Mouse (Mus musculus) neural tube, embryonic 13.5 days (tissue): ENCODE measurements around the gene Olfr1457. TPM values are rescaled to one million over a fixed set of nuclear protein-coding genes. Genes with fewer than 3 reads are reported as not detected.

Experiments used
- ATAC-seq: fragments of 200-750 bp; cut with Nextera tagmentation; 2 replicates; pipeline ENCODE4 v1.8.0; 2017; ENCODE audit warnings: low read depth, mild to moderate bottlenecking, moderate TSS enrichment, moderate library complexity
- H3K27ac ChIP-seq: fragments of 300-500 bp; sonication (generic); replicated peaks from 2 replicates; pipeline ENCODE4 v1.5.1; 2015; ENCODE audit warnings: moderate library complexity, mild to moderate bottlenecking, inconsistent platforms
- H3K27me3 ChIP-seq: fragments of 300-500 bp; sonication (generic); 2 replicates; pipeline ENCODE4 v1.6.1; 2015; ENCODE audit warnings: mild to moderate bottlenecking, inconsistent platforms
- H3K36me3 ChIP-seq: fragments of 300-500 bp; sonication (generic); 2 replicates; pipeline ENCODE4 v1.6.1; 2015; ENCODE audit warnings: mild to moderate bottlenecking, inconsistent platforms
- H3K4me1 ChIP-seq: fragments of 300-500 bp; sonication (generic); replicated peaks from 2 replicates; pipeline ENCODE4 v1.6.1; 2015; ENCODE audit warnings: inconsistent platforms
- H3K4me2 ChIP-seq: fragments of 300-500 bp; sonication (generic); 2 replicates; pipeline ENCODE4 v1.6.1; 2015; ENCODE audit warnings: inconsistent platforms, mild to moderate bottlenecking, moderate library complexity
- H3K4me3 ChIP-seq: fragments of 300-500 bp; sonication (generic); 2 replicates; pipeline ENCODE4 v1.5.1; 2015; ENCODE audit warnings: mild to moderate bottlenecking, inconsistent platforms
- H3K9ac ChIP-seq: fragments of 300-500 bp; sonication (generic); 2 replicates; pipeline ENCODE4 v1.6.1; 2015; ENCODE audit warnings: moderate library complexity, mild to moderate bottlenecking, inconsistent platforms
- H3K9me3 ChIP-seq: fragments of 300-500 bp; sonication (generic); 2 replicates; pipeline ENCODE4 v1.6.1; 2016; ENCODE audit warnings: inconsistent platforms
- WGBS: fragments of 180-500 bp; shearing (Covaris S2); methylation state at CpG from one replicate; pipeline ENCODE4 v1.1.7; 2015; 5-methylcytosine and 5-hydroxymethylcytosine counted together
- polyA plus RNA-seq: library from polyadenylated mRNA; unstranded; fragments of >200 nt; fragmentation: Nextera tagmentation; extraction: Ambion mirVana; gene quantifications from 2 replicates; pipeline ENCODE4 v1.2.1, GENCODE M21; 2015

The Olfr1457 gene
- not detected in 2 replicates for polyA plus RNA-seq

DNA sequence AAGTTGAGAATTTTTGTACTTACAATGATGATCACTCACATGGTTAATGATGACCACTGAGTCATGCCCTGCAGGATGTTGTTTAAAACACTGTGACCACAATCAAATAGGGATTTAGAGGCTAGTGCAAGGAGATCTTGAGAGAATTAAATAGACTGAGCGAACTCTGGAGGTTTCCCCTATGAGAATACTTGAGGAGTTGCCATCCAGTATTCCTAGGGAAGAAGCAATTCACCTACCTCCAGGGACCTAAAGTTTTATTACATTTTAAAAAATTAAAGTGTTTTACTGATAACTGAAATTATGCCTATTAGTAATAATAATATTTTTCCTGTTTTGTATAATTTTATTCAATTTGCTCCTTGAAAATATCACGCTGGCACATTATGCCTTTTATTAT is at the start of gene Olfr1457:
Olfr1457 (minus strand) TSS at position 101 of the 400 bp plus-strand sequence.
- H3K36me3 ChIP-seq, result no peaks in the 10 kb centered on the region

DNA sequence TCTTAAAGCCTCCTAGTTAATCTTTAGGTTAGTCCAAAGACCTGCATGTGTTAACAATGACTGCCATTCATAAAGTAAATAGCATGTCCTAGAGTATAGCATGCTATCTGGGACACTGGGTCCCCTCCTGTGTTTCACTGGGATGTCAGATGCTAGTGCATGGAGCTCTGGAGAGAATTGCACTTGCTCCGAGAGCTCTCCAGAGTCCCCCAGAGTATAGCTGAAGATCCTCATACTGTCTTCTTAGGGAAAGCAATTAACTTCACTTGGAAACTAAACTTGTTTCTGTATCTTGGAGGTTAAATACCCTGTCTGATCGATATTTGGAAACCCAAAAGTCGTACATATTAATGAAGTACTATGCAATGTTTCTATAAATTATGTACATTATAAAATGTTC is 9.0 kb upstream of the Olfr1457 start, which contains the start of gene Olfr1458:
Olfr1458 (minus strand) TSS at position 101 of the 400 bp plus-strand sequence.
- Histone ChIP-seq H3K36me3 (no peaks in the 10 kb centered on the region), H3K4me1 (no peaks in the 10 kb centered on the region), H3K9me3 (peaks cover 18% of the 10 kb centered on the region), H3K4me3 (no peak within 1 kb of the TSS), H3K4me2 (no peak within 1 kb of the TSS), H3K27me3 (no peaks in the 10 kb centered on the region), H3K9ac (no peak within 1 kb of the TSS), H3K27ac (no peak within 1 kb of the TSS)
- WGBS, result 87% methylated on average over 3 of the region's 3 CpGs
- no peak for ATAC-seq

More for the DNA sequence above, at the start of gene Olfr1457:
- Histone ChIP-seq H3K27ac (no peak within 1 kb of the TSS), H3K4me3 (no peak within 1 kb of the TSS), H3K9ac (no peak within 1 kb of the TSS), H3K27me3 (no peaks in the 10 kb centered on the region), H3K9me3 (peaks cover 9% of the 10 kb centered on the region), H3K4me1 (no peaks in the 10 kb centered on the region), H3K4me2 (no peak within 1 kb of the TSS)
- WGBS, result 73% methylated on average over 2 of the region's 2 CpGs
- ATAC-seq, result no peak

DNA sequence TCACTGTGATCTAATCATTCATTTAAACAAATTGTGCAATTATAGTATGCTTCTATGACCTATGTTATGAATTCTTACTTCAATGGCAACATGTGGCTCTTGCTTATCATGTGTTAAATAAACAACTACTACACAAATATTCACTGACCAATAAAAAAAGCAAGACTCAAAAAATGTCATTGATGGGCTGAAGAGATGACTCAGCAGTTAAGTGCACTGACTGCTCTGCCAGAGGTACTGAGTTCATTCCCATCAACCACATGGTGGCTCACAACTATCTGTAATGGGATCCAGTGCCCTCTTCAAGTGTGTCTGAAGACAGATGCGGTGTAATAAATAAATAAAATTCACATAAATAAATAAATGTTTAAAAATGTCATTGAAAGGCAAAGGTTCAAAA is 3.8 kb downstream of the Olfr1457 start:
- no peak overlapping the region for H3K4me3 ChIP-seq
- whole genome bisulfite sequencing, result 93% methylated on average over 1 of the region's 1 CpGs
- H3K4me2 ChIP-seq, result no peak overlapping the region

DNA sequence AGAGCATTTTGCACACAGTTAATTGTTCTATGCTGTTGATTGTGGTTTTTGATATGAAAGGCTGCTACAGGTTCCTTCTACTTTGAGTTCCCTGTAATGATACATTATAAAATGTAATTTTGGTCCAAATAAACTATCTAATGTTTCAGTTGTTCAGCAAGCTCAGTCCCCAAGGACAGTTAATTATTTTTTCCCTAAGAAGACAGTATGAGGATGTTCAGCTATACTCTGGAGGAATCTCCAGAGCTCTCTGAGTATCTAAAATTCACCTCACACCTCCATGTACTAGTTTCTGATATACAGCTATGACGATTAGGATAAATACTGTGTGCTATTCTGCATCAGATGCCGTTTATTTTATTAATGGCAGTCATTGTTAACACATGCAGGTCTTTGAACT is 37.4 kb downstream of the Olfr1457 start, which contains the start of gene Olfr1454:
Olfr1454 (plus strand) TSS at position 301 of the 400 bp plus-strand sequence.
- 75% methylated on average over 2 of the region's 2 CpGs for WGBS
- Histone ChIP-seq H3K4me3 (no peak within 1 kb of the TSS), H3K9ac (no peak within 1 kb of the TSS), H3K27ac (no peak within 1 kb of the TSS), H3K36me3 (no peaks in the 10 kb centered on the region), H3K9me3 (peaks cover 18% of the 10 kb centered on the region; the same call in 1 of the 2 replicates), H3K4me1 (no peaks in the 10 kb centered on the region), H3K27me3 (no peaks in the 10 kb centered on the region), H3K4me2 (no peak within 1 kb of the TSS)
- ATAC-seq, result no peak

More for the DNA sequence above, 3.8 kb downstream of the Olfr1457 start:
- peaks cover 19% of the 10 kb centered on the region for H3K9me3 ChIP-seq
- H3K27me3 ChIP-seq, result no peaks in the 10 kb centered on the region
- H3K4me1 ChIP-seq, result no peaks in the 10 kb centered on the region
- no peaks in the 10 kb centered on the region for H3K36me3 ChIP-seq
- no peak overlapping the region for H3K27ac ChIP-seq
- ATAC-seq, result no peak
- no peak overlapping the region for H3K9ac ChIP-seq

Other genes starting within 250 kb of the Olfr1457 start
- not detected in 2 replicates for gene Olfr1444, start 240.6 kb downstream of the Olfr1457 start, polyA plus RNA-seq
- not detected in 2 replicates for gene Olfr1445, start 214.0 kb downstream of the Olfr1457 start, polyA plus RNA-seq
- gene Olfr1446, start 204.4 kb downstream of the Olfr1457 start, polyA plus RNA-seq, result not detected in 2 replicates
- not detected in 2 replicates for gene Olfr1447, start 194.1 kb downstream of the Olfr1457 start, polyA plus RNA-seq
- not detected in 2 replicates for gene Olfr1448, start 173.5 kb downstream of the Olfr1457 start, polyA plus RNA-seq
- gene Olfr1449, start 167.1 kb downstream of the Olfr1457 start, polyA plus RNA-seq, result not detected in 2 replicates
- gene Olfr1450, start 147.6 kb downstream of the Olfr1457 start, polyA plus RNA-seq, result not detected in 2 replicates
- gene Olfr1451, start 102.9 kb downstream of the Olfr1457 start, polyA plus RNA-seq, result not detected in 2 replicates
- not detected in 2 replicates for gene Olfr1453, start 69.6 kb downstream of the Olfr1457 start, polyA plus RNA-seq
- gene Olfr1454, start 37.3 kb downstream of the Olfr1457 start, polyA plus RNA-seq, result not detected in 2 replicates
- not detected in 2 replicates for gene Olfr1458, start 8.9 kb upstream of the Olfr1457 start, polyA plus RNA-seq
- gene Olfr1459, start 51.7 kb upstream of the Olfr1457 start, polyA plus RNA-seq, result not detected in 2 replicates
- gene Olfr1461, start 65.1 kb upstream of the Olfr1457 start, polyA plus RNA-seq, result not detected in 2 replicates
- not detected in 2 replicates for gene Olfr1462, start 87.8 kb upstream of the Olfr1457 start, polyA plus RNA-seq
- not detected in 2 replicates for gene Olfr1463, start 133.4 kb upstream of the Olfr1457 start, polyA plus RNA-seq
- not detected in 2 replicates for gene Olfr1465, start 217.7 kb upstream of the Olfr1457 start, polyA plus RNA-seq
- gene Olfr1466, start 241.0 kb upstream of the Olfr1457 start, polyA plus RNA-seq, result not detected in 2 replicates